In genomic region chrX:142682990-142683389, GRCm38 (mm10) we compare ENCODE assay signal across 9 mouse cellular contexts. TPM values are rescaled to one million over a fixed set of nuclear protein-coding genes. Genes with fewer than 3 reads are reported as not detected.
DNase-seq lines count a peak whose midpoint lies in the region; ATAC-seq lines count a peak whose summit lies in the region.
"Had no signal": no experiment of that assay in that cellular context is flagged by ENCODE, and none has a peak within 500 bp of the region (broad histone marks: within the 10 kb centered on the region; RNA-seq: fewer than 3 reads in every experiment).

No protein-coding gene starts in this region.

- H3K4me2 ChIP-seq in lung, embryonic 15.5 days: peak overlapping the region; percentile 73
- peak overlapping the region; percentile 79 for H3K4me2 ChIP-seq in stomach, embryonic 14.5 days (replicated peaks; ENCODE audit: low read depth, low read length)

- H3K4me3 ChIP-seq in lung, embryonic 15.5 days: peak overlapping the region; percentile 61
- peak overlapping the region; percentile 53 for H3K4me3 ChIP-seq in stomach, embryonic 14.5 days (ENCODE audit: low read depth, low read length)

- peak; percentile 7 for DNase-seq in retina, postnatal 1 day
- no peak for DNase-seq in retina, embryonic 14.5 days (ENCODE audit: low spot score)
- peak; percentile 25 to 27 for DNase-seq in heart, adult 9 months (ENCODE audit: low spot score in 2 of 2)
- DNase-seq in kidney, adult 9 months: peak; percentile 32
- DNase-seq in gastrocnemius, adult 8-10 months (ENCODE audit: low spot score in 2 of 2): no peak
- no peak for DNase-seq in right cerebral cortex, postnatal 4 days

- WGBS in lung, embryonic 15.5 days: 30% methylated on average over 5 of the region's 5 CpGs
- 31% methylated on average over 5 of the region's 5 CpGs for WGBS in stomach, embryonic 14.5 days

- H3K9me3 ChIP-seq in lung, embryonic 15.5 days: no peaks in the 10 kb centered on the region
- H3K9me3 ChIP-seq in stomach, embryonic 14.5 days (ENCODE audit: control insufficient read depth, low read depth, low read length): no peaks in the 10 kb centered on the region

- H3K36me3 ChIP-seq in lung, embryonic 15.5 days: no peaks in the 10 kb centered on the region
- no peaks in the 10 kb centered on the region for H3K36me3 ChIP-seq in stomach, embryonic 14.5 days (ENCODE audit: control insufficient read depth, insufficient read depth, low read length)

- H3K27ac ChIP-seq in lung, embryonic 15.5 days: peak overlapping the region; percentile 98
- H3K27ac ChIP-seq in stomach, embryonic 14.5 days (ENCODE audit: low read length): no peak overlapping the region; the same call in 1 of the 2 replicates

- no peaks in the 10 kb centered on the region for H3K27me3 ChIP-seq in lung, embryonic 15.5 days
- H3K27me3 ChIP-seq in stomach, embryonic 14.5 days (ENCODE audit: control insufficient read depth, insufficient read depth, low read length): no peaks in the 10 kb centered on the region
- H3K27me3 ChIP-seq: Patski had no signal

- ATAC-seq in lung, embryonic 15.5 days (ENCODE audit: borderline replicate concordance, extremely low read depth, low FRiP score, low TSS enrichment): no peak
- no peak for ATAC-seq in stomach, embryonic 14.5 days (ENCODE audit: insufficient number of reproducible peaks, insufficient read depth, low FRiP score, low read depth)
- ATAC-seq: Patski had no signal

- peaks cover 36% of the 10 kb centered on the region for H3K4me1 ChIP-seq in lung, embryonic 15.5 days
- H3K4me1 ChIP-seq in stomach, embryonic 14.5 days (ENCODE audit: control insufficient read depth, insufficient read depth, low read length): peaks cover 8% of the 10 kb centered on the region; the same call in 1 of the 2 replicates

- H3K9ac ChIP-seq in lung, embryonic 15.5 days: peak overlapping the region; percentile 19; the same call in 1 of the 2 replicates
- H3K9ac ChIP-seq in stomach, embryonic 14.5 days (replicated peaks; ENCODE audit: low read depth, low read length): peak overlapping the region; percentile 50; the same call in 1 of the 2 replicates

RNA-seq across cellular contexts. Expression of gene Tmem164, which starts 1.8 kb away (rescaled TPM):
- polyA plus RNA-seq in lung, embryonic 15.5 days (2015; fragmentation: Nextera tagmentation; extraction: Ambion mirVana): 51.3 and 53.5 TPM in 2 replicates
- 39.5 and 42.9 TPM in 2 replicates for polyA plus RNA-seq in stomach, embryonic 14.5 days (2014; fragmentation: Nextera tagmentation; extraction: Ambion mirVana)
- total RNA-seq in gastrocnemius, adult 8-10 months (2022): 1 to 10 TPM in 2 of 4 experiments, under 1 TPM in 2; 0.86 to 1.7 (median 1.2) TPM

Comparison
In these comparisons a context has a peak if more than half of its experiments do, and no peak if none do; other contexts are left out.
1. DNase-seq: peak in retina, postnatal 1 day (single experiment), heart, adult 9 months (2 of 2) and kidney, adult 9 months (single experiment); none in retina, embryonic 14.5 days (single experiment), gastrocnemius, adult 8-10 months (0 of 2) and right cerebral cortex, postnatal 4 days (single experiment).